Mouse (Mus musculus) forebrain, embryonic 13.5 days (tissue): Measurements from ENCODE around the gene Med29. TPM values are rescaled to one million over a fixed set of nuclear protein-coding genes. Genes with fewer than 3 reads are reported as not detected.

Source experiments
- ATAC-seq: fragments of 200-750 bp; cut with Nextera tagmentation; 2 replicates; pipeline ENCODE4 v1.8.0; 2017
- H3K27ac ChIP-seq: fragments of 300-500 bp; sonication (generic); 2 replicates; pipeline ENCODE4 v1.5.1; 2015; ENCODE audit warnings: inconsistent platforms, mild to moderate bottlenecking, moderate library complexity
- H3K27me3 ChIP-seq: fragments of 300-500 bp; sonication (generic); 2 replicates; pipeline ENCODE4 v1.6.1; 2015; ENCODE audit warnings: mild to moderate bottlenecking, inconsistent platforms
- H3K36me3 ChIP-seq: fragments of 300-500 bp; sonication (generic); 2 replicates; pipeline ENCODE4 v1.6.1; 2015; ENCODE audit warnings: mild to moderate bottlenecking, inconsistent platforms; ENCODE audit not compliant: poor library complexity, severe bottlenecking
- H3K4me1 ChIP-seq: fragments of 300-500 bp; sonication (generic); 2 replicates; pipeline ENCODE4 v1.6.1; 2015; ENCODE audit warnings: inconsistent platforms
- H3K4me2 ChIP-seq: fragments of 300-500 bp; sonication (generic); 2 replicates; pipeline ENCODE4 v1.6.1; 2015; ENCODE audit warnings: inconsistent platforms, mild to moderate bottlenecking, moderate library complexity
- H3K4me3 ChIP-seq: fragments of 300-500 bp; sonication (generic); 2 replicates; pipeline ENCODE4 v1.5.1; 2015; ENCODE audit warnings: mild to moderate bottlenecking, inconsistent platforms
- H3K9ac ChIP-seq: fragments of 300-500 bp; sonication (generic); 2 replicates; pipeline ENCODE4 v1.6.1; 2015; ENCODE audit warnings: mild to moderate bottlenecking, inconsistent platforms
- H3K9me3 ChIP-seq: fragments of 300-500 bp; sonication (generic); replicated peaks from 2 replicates; pipeline ENCODE4 v1.6.1; 2016; ENCODE audit warnings: inconsistent platforms
- WGBS: fragments of 180-500 bp; shearing (Covaris S2); methylation state at CpG from one replicate; pipeline ENCODE4 v1.1.7; 2015; 5-methylcytosine and 5-hydroxymethylcytosine counted together
- polyA plus RNA-seq: library from polyadenylated mRNA; unstranded; fragments of >200 nt; fragmentation: Nextera tagmentation; extraction: Ambion mirVana; gene quantifications from 2 replicates; pipeline ENCODE4 v1.2.1, GENCODE M21; 2015

Gene Med29
- polyA plus RNA-seq, 1 experiment from 2014 or later: 49.3 TPM

- no peak for ATAC-seq
- peak within 1 kb of the TSS; percentile 81 for H3K9ac ChIP-seq
- WGBS: 56% methylated on average over 17 of the region's 17 CpGs
- peak within 1 kb of the TSS; percentile 91 for H3K4me2 ChIP-seq
- H3K36me3 ChIP-seq: peaks cover 4% of the 10 kb centered on the region; the same call in 1 of the 2 replicates
- H3K4me3 ChIP-seq: peak within 1 kb of the TSS; percentile 61
- 0 out of 2 replicates have a peak, but pooled peaks cover 2% of the 10 kb centered on the region for H3K27me3 ChIP-seq
- H3K9me3 ChIP-seq: no peaks in the 10 kb centered on the region
- H3K27ac ChIP-seq: peak within 1 kb of the TSS; percentile 69
- peaks cover 60% of the 10 kb centered on the region for H3K4me1 ChIP-seq
Measured at GRCm38 (mm10) chr7:28380237-28381016, 12.1 kb downstream of the Med29 start, which contains the start of gene Zfp36. TSS of gene Zfp36 (minus strand) at chr7:28380253.

- WGBS: under 1% methylated on average over 53 of the region's 53 CpGs
- H3K27me3 ChIP-seq: 0 out of 2 replicates have a peak, but pooled peaks cover 2% of the 10 kb centered on the region
- no peaks in the 10 kb centered on the region for H3K9me3 ChIP-seq
- H3K36me3 ChIP-seq: no peaks in the 10 kb centered on the region
- H3K4me1 ChIP-seq: peaks cover 67% of the 10 kb centered on the region
- peak overlapping the region; percentile 91 for H3K4me2 ChIP-seq
- H3K9ac ChIP-seq: peak overlapping the region; percentile 81
- H3K27ac ChIP-seq: peak overlapping the region; percentile 69
- H3K4me3 ChIP-seq: peak overlapping the region; percentile 61
- peak; percentile 59 for ATAC-seq
Measured at GRCm38 (mm10) chr7:28378769-28379651, 13.5 kb downstream of the Med29 start.

GRCm38 (mm10) chr7:28378066-28378690 is 14.3 kb downstream of the Med29 start:
- no peaks in the 10 kb centered on the region for H3K9me3 ChIP-seq
- 58% methylated on average over 32 of the region's 32 CpGs for WGBS
- H3K4me2 ChIP-seq: peak overlapping the region; percentile 91
- H3K4me1 ChIP-seq: peaks cover 73% of the 10 kb centered on the region
- H3K27me3 ChIP-seq: 0 out of 2 replicates have a peak, but pooled peaks cover 2% of the 10 kb centered on the region
- ATAC-seq: no peak
- H3K9ac ChIP-seq: peak overlapping the region; percentile 81
- H3K4me3 ChIP-seq: peak overlapping the region; percentile 61
- 0 out of 2 replicates have a peak overlapping the region, but pooled peaks have one; percentile 69 for H3K27ac ChIP-seq
- H3K36me3 ChIP-seq: no peaks in the 10 kb centered on the region

DNA sequence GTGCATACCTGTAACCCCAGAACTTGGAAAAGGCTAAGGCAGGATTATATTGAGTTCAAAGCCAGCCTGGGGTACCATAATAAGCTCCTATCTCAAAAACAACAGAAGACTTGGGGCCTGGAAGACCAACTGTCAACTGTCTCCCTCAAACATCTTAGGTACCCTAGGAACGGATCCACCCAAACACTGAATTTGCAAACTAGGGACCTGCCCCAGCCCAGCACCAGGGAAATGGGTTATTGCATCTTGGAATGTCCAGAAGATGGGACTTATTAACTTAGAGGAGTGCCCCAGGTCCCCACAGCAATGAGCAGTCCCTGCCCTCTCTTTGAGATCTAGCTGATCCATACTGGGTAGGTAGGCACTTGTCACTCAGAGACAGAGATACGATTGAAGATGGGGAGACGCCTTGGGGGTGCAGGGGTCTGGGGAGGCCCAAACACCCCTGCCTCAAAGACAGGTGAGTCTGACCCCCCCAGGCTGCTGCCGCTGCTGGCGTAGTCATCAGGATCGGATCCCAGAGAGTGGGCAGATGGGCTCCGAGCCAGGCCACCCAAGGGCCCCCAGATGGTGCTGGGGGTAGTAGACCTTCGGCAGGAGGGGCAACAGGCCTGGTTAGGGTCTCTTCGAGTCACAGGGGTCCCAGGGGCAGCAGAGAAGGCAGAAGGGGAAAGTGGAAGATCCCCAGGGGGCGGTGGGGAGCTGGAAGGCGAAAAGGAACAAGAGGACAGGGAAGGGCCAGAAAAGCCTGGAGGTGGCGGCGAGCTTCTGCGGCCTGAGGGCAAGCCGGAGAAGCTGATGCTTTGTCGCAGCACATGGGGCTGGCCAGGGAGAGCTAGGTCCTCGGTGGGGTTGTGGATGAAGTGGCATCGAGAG is 15.1 kb downstream of the Med29 start:
- peaks cover 66% of the 10 kb centered on the region for H3K4me1 ChIP-seq
- no peaks in the 10 kb centered on the region for H3K36me3 ChIP-seq
- no peak overlapping the region for H3K27ac ChIP-seq
- 83% methylated on average over 18 of the region's 18 CpGs for WGBS
- H3K27me3 ChIP-seq: 0 out of 2 replicates have a peak, but pooled peaks cover 2% of the 10 kb centered on the region
- H3K9ac ChIP-seq: 0 out of 2 replicates have a peak overlapping the region, but pooled peaks have one; percentile 81
- H3K4me3 ChIP-seq: peak overlapping the region; percentile 61; the same call in 1 of the 2 replicates
- ATAC-seq: no peak
- H3K4me2 ChIP-seq: peak overlapping the region; percentile 91
- H3K9me3 ChIP-seq: no peaks in the 10 kb centered on the region

- peak overlapping the region; percentile 67 for H3K9ac ChIP-seq
- 6% methylated on average over 30 of the region's 30 CpGs for WGBS
- H3K27me3 ChIP-seq: 0 out of 2 replicates have a peak, but pooled peaks cover 2% of the 10 kb centered on the region
- H3K27ac ChIP-seq: peak overlapping the region; percentile 89
- no peak for ATAC-seq
- no peaks in the 10 kb centered on the region for H3K9me3 ChIP-seq
- peak overlapping the region; percentile 68 for H3K4me2 ChIP-seq
- H3K4me1 ChIP-seq: peaks cover 56% of the 10 kb centered on the region
- peak overlapping the region; percentile 39 for H3K4me3 ChIP-seq
- no peaks in the 10 kb centered on the region for H3K36me3 ChIP-seq
Measured at GRCm38 (mm10) chr7:28376011-28376771, 16.3 kb downstream of the Med29 start.

GRCm38 (mm10) chr7:28375176-28375921 is 17.2 kb downstream of the Med29 start:
- H3K4me2 ChIP-seq: peak overlapping the region; percentile 68
- H3K4me3 ChIP-seq: peak overlapping the region; percentile 39
- H3K27ac ChIP-seq: peak overlapping the region; percentile 89
- peaks cover 59% of the 10 kb centered on the region for H3K4me1 ChIP-seq
- under 1% methylated on average over 36 of the region's 36 CpGs for WGBS
- H3K9me3 ChIP-seq: no peaks in the 10 kb centered on the region
- H3K9ac ChIP-seq: peak overlapping the region; percentile 67
- peak; percentile 55 for ATAC-seq
- H3K36me3 ChIP-seq: no peaks in the 10 kb centered on the region
- H3K27me3 ChIP-seq: no peaks in the 10 kb centered on the region

DNA sequence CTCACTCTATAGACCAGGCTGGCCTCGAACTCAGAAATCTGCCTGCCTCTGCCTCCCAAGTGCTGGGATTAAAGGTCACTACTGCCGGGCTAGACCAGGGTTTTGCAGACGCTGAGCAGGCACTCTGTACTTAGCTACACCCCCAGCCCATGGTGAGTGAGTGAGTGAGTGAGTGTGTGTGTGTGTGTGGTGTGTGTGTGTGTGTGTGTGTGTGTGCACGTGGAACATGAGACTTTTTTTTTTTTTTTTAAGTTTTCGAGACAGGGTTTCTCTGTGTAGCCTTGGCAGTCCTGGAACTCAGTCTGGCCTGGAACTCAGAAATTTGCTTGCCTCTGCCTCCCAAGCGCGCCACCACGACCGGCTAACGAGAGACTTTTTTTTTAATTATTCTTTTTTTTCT is 17.9 kb downstream of the Med29 start:
- Histone ChIP-seq H3K27ac (peak overlapping the region; percentile 89), H3K36me3 (peaks cover 6% of the 10 kb centered on the region; the same call in 1 of the 2 replicates), H3K9me3 (no peaks in the 10 kb centered on the region), H3K4me3 (no peak overlapping the region), H3K4me1 (peaks cover 65% of the 10 kb centered on the region), H3K4me2 (peak overlapping the region; percentile 68; the same call in 1 of the 2 replicates), H3K9ac (no peak overlapping the region), H3K27me3 (no peaks in the 10 kb centered on the region)
- WGBS: 81% methylated on average over 10 of the region's 10 CpGs
- ATAC-seq: no peak

- no peak overlapping the region for H3K4me3 ChIP-seq
- 0 out of 2 replicates have a peak overlapping the region, but pooled peaks have one; percentile 2 for H3K9ac ChIP-seq
- H3K27me3 ChIP-seq: no peaks in the 10 kb centered on the region
- H3K9me3 ChIP-seq: no peaks in the 10 kb centered on the region
- peaks cover 8% of the 10 kb centered on the region for H3K36me3 ChIP-seq
- 0 out of 2 replicates have a peak overlapping the region, but pooled peaks have one; percentile 7 for H3K4me2 ChIP-seq
- H3K4me1 ChIP-seq: peaks cover 62% of the 10 kb centered on the region
- WGBS: 81% methylated on average over 7 of the region's 7 CpGs
- H3K27ac ChIP-seq: peak overlapping the region; percentile 19; the same call in 1 of the 2 replicates
- ATAC-seq: no peak
Measured at GRCm38 (mm10) chr7:28373891-28374495, 18.5 kb downstream of the Med29 start.

GRCm38 (mm10) chr7:28373131-28373581 is 19.4 kb downstream of the Med29 start:
- H3K4me1 ChIP-seq: peaks cover 54% of the 10 kb centered on the region
- under 1% methylated on average over 9 of the region's 9 CpGs for WGBS
- ATAC-seq: peak; percentile 28
- H3K4me2 ChIP-seq: peak overlapping the region; percentile 87
- peak overlapping the region; percentile 88 for H3K27ac ChIP-seq
- H3K27me3 ChIP-seq: no peaks in the 10 kb centered on the region
- H3K36me3 ChIP-seq: peaks cover 16% of the 10 kb centered on the region
- H3K4me3 ChIP-seq: peak overlapping the region; percentile 81
- H3K9ac ChIP-seq: peak overlapping the region; percentile 37; the same call in 1 of the 2 replicates
- no peaks in the 10 kb centered on the region for H3K9me3 ChIP-seq
